Comparison of ENCODE assay signal across 26 mouse cellular contexts in genomic region chr2:31502616-31503522, GRCm38 (mm10). TPM values are rescaled to one million over a fixed set of nuclear protein-coding genes. Genes with fewer than 3 reads are reported as not detected.
A peak's percentile ranks its signal among the peaks of the same experiment; 100 is the strongest.
DNase-seq lines count a peak whose midpoint lies in the region; ATAC-seq and TF ChIP-seq lines count a peak whose summit lies in the region.
"Had no signal": no experiment of that assay in that cellular context is flagged by ENCODE, and none has a peak within 500 bp of the region (broad histone marks: within the 10 kb centered on the region; RNA-seq: fewer than 3 reads in every experiment).

No protein-coding gene starts in this region.

- 67% methylated on average over 15 of the region's 15 CpGs for WGBS in liver, postnatal 0 days (ENCODE audit: insufficient replicate concordance)

- H3K4me2 ChIP-seq in liver, postnatal 0 days (ENCODE audit: low read depth, low read length) = no peak overlapping the region
- H3K4me2 ChIP-seq: embryonic facial prominence, embryonic 13.5 days; forebrain, embryonic 12.5 days; forebrain, embryonic 15.5 days; heart, embryonic 12.5 days; heart, embryonic 15.5 days; hindbrain, embryonic 12.5 days; hindbrain, embryonic 15.5 days had no signal

- no peak for ATAC-seq in liver, postnatal 0 days
- ATAC-seq: CD4-positive, CD25-positive, alpha-beta regulatory T cell, adult 4 months; forebrain, embryonic 15.5 days had no signal

- no peak for TF ChIP-seq CTCF in E14TG2a.4 (conservative IDR thresholded peaks at IDR 0.05; ENCODE audit: low read length)
- no peak for TF ChIP-seq CTCF in liver, postnatal 0 days (IDR thresholded peaks at IDR 0.05; ENCODE audit: low read depth)

- DNase-seq in ES-E14 (ENCODE audit: low read depth, low spot score) (peak; percentile 63), R1 (ENCODE audit: low read depth, low spot score) (peak; percentile 82)
- no peak for DNase-seq in right cerebral cortex, postnatal 36 days (ENCODE audit: low spot score in 2 of 2)
- DNase-seq in liver, postnatal 0 days = no peak
- DNase-seq in kidney, adult 8-10 months = no peak
- DNase-seq in Muller cell, postnatal 12 days (ENCODE audit: inconsistent ontology term) = no peak
- DNase-seq: adrenal gland, adult 2 months; adrenal gland, postnatal 14 days; cerebellum, adult 11 months; cerebellum, adult 2 months; cerebellum, adult 9-11 months; cerebellum, postnatal 25 days; gastrocnemius, postnatal 25 days; heart, adult 18-20 months; heart, postnatal 10 days; kidney, adult 11 months had no signal

- in situ Hi-C loops in ES-E14 (cut with MboI; ENCODE audit: low sequenced_read_pairs in 2 of 2, unreplicated experiment in 2 of 2) = no loop called here

- TF ChIP-seq EP300 in liver, postnatal 0 days (IDR thresholded peaks at IDR 0.05; ENCODE audit: low read depth) = no peak

- H3K4me3 ChIP-seq in E14TG2a.4 (replicated peaks; ENCODE audit: low read length) (peak overlapping the region; percentile 13), ES-E14 (ENCODE audit: insufficient read depth in 1 of 2, low read depth in 1 of 2, low read length in 2 of 2, poor library complexity in 1 of 2, severe bottlenecking in 1 of 2) (no peak overlapping the region)
- no peak overlapping the region for H3K4me3 ChIP-seq in liver, postnatal 0 days (ENCODE audit: low read depth, low read length)
- H3K4me3 ChIP-seq: embryonic facial prominence, embryonic 13.5 days; erythroblast, embryonic 14.5 days; forebrain, embryonic 12.5 days; forebrain, embryonic 15.5 days; heart, embryonic 12.5 days; heart, embryonic 15.5 days; hindbrain, embryonic 12.5 days; hindbrain, embryonic 15.5 days had no signal

- H3K9me3 ChIP-seq in E14TG2a.4 (ENCODE audit: low read length) = no peaks in the 10 kb centered on the region
- H3K9me3 ChIP-seq in ES-E14 (ENCODE audit: control insufficient read depth, insufficient read depth, low read depth, low read length) = no peaks in the 10 kb centered on the region
- no peaks in the 10 kb centered on the region for H3K9me3 ChIP-seq in liver, postnatal 0 days (ENCODE audit: low read length)
- H3K9me3 ChIP-seq: embryonic facial prominence, embryonic 13.5 days; forebrain, embryonic 12.5 days; forebrain, embryonic 15.5 days; heart, embryonic 12.5 days; heart, embryonic 15.5 days; hindbrain, embryonic 12.5 days; hindbrain, embryonic 15.5 days had no signal

- peaks cover 87% of the 10 kb centered on the region for H3K36me3 ChIP-seq in E14TG2a.4 (ENCODE audit: insufficient read depth, low read length)
- H3K36me3 ChIP-seq in ES-E14 (ENCODE audit: control insufficient read depth, insufficient read depth, low read length, poor library complexity, severe bottlenecking) = peaks cover 66% of the 10 kb centered on the region
- H3K36me3 ChIP-seq in liver, postnatal 0 days (replicated peaks; ENCODE audit: insufficient read depth, low read length) = peaks cover 51% of the 10 kb centered on the region
- H3K36me3 ChIP-seq: embryonic facial prominence, embryonic 13.5 days; forebrain, embryonic 12.5 days; forebrain, embryonic 15.5 days; heart, embryonic 12.5 days; heart, embryonic 15.5 days; hindbrain, embryonic 12.5 days; hindbrain, embryonic 15.5 days had no signal

- H3K9ac ChIP-seq in ES-E14 (ENCODE audit: insufficient read depth, low read depth, low read length, poor library complexity, severe bottlenecking) = no peak overlapping the region
- no peak overlapping the region for H3K9ac ChIP-seq in liver, postnatal 0 days (replicated peaks)
- H3K9ac ChIP-seq: embryonic facial prominence, embryonic 13.5 days; forebrain, embryonic 12.5 days; forebrain, embryonic 15.5 days; heart, embryonic 12.5 days; heart, embryonic 15.5 days; hindbrain, embryonic 12.5 days; hindbrain, embryonic 15.5 days had no signal

- H3K27me3 ChIP-seq in E14TG2a.4 (ENCODE audit: insufficient read depth, low read length) = peaks cover 6% of the 10 kb centered on the region; the same call in 1 of the 2 replicates
- H3K27me3 ChIP-seq in liver, postnatal 0 days (ENCODE audit: insufficient read depth, low read length) = no peaks in the 10 kb centered on the region

- peaks cover 88% of the 10 kb centered on the region for H3K4me1 ChIP-seq in E14TG2a.4 (replicated peaks; ENCODE audit: low read depth, low read length)
- H3K4me1 ChIP-seq in ES-E14 (ENCODE audit: control insufficient read depth in 2 of 2, insufficient read depth in 2 of 2, low read length in 2 of 2, poor library complexity in 1 of 2) = peaks cover 0 to 19% of the 10 kb centered on the region in 2 experiments; a peak in 2 of 4 replicates
- H3K4me1 ChIP-seq in liver, postnatal 0 days (ENCODE audit: insufficient read depth) = no peaks in the 10 kb centered on the region
- H3K4me1 ChIP-seq: heart, embryonic 12.5 days; heart, embryonic 15.5 days had no signal

- no peak overlapping the region for H3K27ac ChIP-seq in ES-E14 (ENCODE audit: insufficient read depth, low read depth, low read length, poor library complexity, severe bottlenecking)
- no peak overlapping the region for H3K27ac ChIP-seq in liver, postnatal 0 days (ENCODE audit: low read depth)
- H3K27ac ChIP-seq: embryonic facial prominence, embryonic 13.5 days; forebrain, embryonic 12.5 days; forebrain, embryonic 15.5 days; heart, embryonic 15.5 days; hindbrain, embryonic 12.5 days; hindbrain, embryonic 15.5 days had no signal

TF ChIP-seq in ES-E14, 5 proteins besides CTCF, POLR2A, EP300 and RAD21:
- TF ChIP-seq MAFK (IDR thresholded peaks at IDR 0.05; ENCODE audit: insufficient read depth, low read depth, low read length) (no peak), ZNF384 (IDR thresholded peaks at IDR 0.05; ENCODE audit: low read depth, low read length) (no peak), ZC3H11A (IDR thresholded peaks at IDR 0.05; ENCODE audit: borderline replicate concordance, low read depth, low read length) (no peak)

RNA-seq across cellular contexts. Expression of gene Ass1, which starts 32.9 kb away (rescaled TPM):
- 120 and 154 TPM in 2 replicates for total RNA-seq in ES-E14 (2012; rRNA removed)
- 853 and 957 TPM in 2 replicates for polyA plus RNA-seq in liver, postnatal 0 days (2015; fragmentation: Nextera tagmentation; extraction: Ambion mirVana)

Comparison
In these comparisons a context has a peak if more than half of its experiments do, and no peak if none do; other contexts are left out.
1. DNase-seq: peak in ES-E14 (single experiment) and R1 (single experiment); none in right cerebral cortex, postnatal 36 days (0 of 2), liver, postnatal 0 days (single experiment), kidney, adult 8-10 months (0 of 2) and Muller cell, postnatal 12 days (single experiment).